Mouse (Mus musculus) hindbrain, embryonic 12.5 days (tissue): ENCODE measurements around the gene Tgfbr2. TPM values are rescaled to one million over a fixed set of nuclear protein-coding genes. Genes with fewer than 3 reads are reported as not detected.

Experiments
- ATAC-seq: fragments of 200-750 bp; cut with Nextera tagmentation; 2 replicates; pipeline ENCODE4 v1.8.0; 2017; ENCODE audit warnings: moderate TSS enrichment; ENCODE audit not compliant: low FRiP score
- H3K27ac ChIP-seq: fragments of 300-500 bp; sonication (generic); 2 replicates; pipeline ENCODE4 v1.5.1; 2016; ENCODE audit warnings: mild to moderate bottlenecking
- H3K27me3 ChIP-seq: fragments of 300-500 bp; sonication (generic); 2 replicates; pipeline ENCODE4 v1.6.1; 2016; ENCODE audit warnings: mild to moderate bottlenecking
- H3K36me3 ChIP-seq: fragments of 300-500 bp; sonication (generic); 2 replicates; pipeline ENCODE4 v1.6.1; 2016; ENCODE audit warnings: mild to moderate bottlenecking
- H3K4me1 ChIP-seq: fragments of 300-500 bp; sonication (generic); 2 replicates; pipeline ENCODE4 v1.6.1; 2016
- H3K4me2 ChIP-seq: fragments of 300-500 bp; sonication (generic); replicated peaks from 2 replicates; pipeline ENCODE4 v1.6.1; 2016; ENCODE audit warnings: mild to moderate bottlenecking
- H3K4me3 ChIP-seq: fragments of 300-500 bp; sonication (generic); 2 replicates; pipeline ENCODE4 v1.5.1; 2016; ENCODE audit warnings: mild to moderate bottlenecking
- H3K9ac ChIP-seq: fragments of 300-500 bp; sonication (generic); 2 replicates; pipeline ENCODE4 v1.6.1; 2016; ENCODE audit warnings: mild to moderate bottlenecking, moderate library complexity
- H3K9me3 ChIP-seq: fragments of 300-500 bp; sonication (generic); replicated peaks from 2 replicates; pipeline ENCODE4 v1.6.1; 2016; ENCODE audit warnings: mild to moderate bottlenecking
- WGBS: fragments of 180-500 bp; shearing (Covaris S2); methylation state at CpG from one replicate; pipeline ENCODE4 v1.1.7; 2016; 5-methylcytosine and 5-hydroxymethylcytosine counted together
- polyA plus RNA-seq: library from polyadenylated mRNA; unstranded; fragments of >200 nt; fragmentation: Nextera tagmentation; extraction: Ambion mirVana; gene quantifications from 2 replicates; pipeline ENCODE4 v1.2.1, GENCODE M21; 2016

Gene Tgfbr2
- polyA plus RNA-seq, 1 experiment from 2014 or later = 18.9 TPM

- ATAC-seq = no peak
- H3K9me3 ChIP-seq = no peaks in the 10 kb centered on the region
- H3K4me2 ChIP-seq = no peak overlapping the region
- 46% methylated on average over 8 of the region's 8 CpGs for WGBS
- H3K9ac ChIP-seq = no peak overlapping the region
- H3K27me3 ChIP-seq = no peaks in the 10 kb centered on the region
- no peak overlapping the region for H3K4me3 ChIP-seq
- H3K4me1 ChIP-seq = peaks cover 12% of the 10 kb centered on the region
- H3K36me3 ChIP-seq = no peaks in the 10 kb centered on the region
- peak overlapping the region; percentile 30; the same call in 1 of the 2 replicates for H3K27ac ChIP-seq
Observed at GRCm38 (mm10) chr9:116212915-116213619, 37.9 kb upstream of the Tgfbr2 start.

- no peak for ATAC-seq
- no peaks in the 10 kb centered on the region for H3K9me3 ChIP-seq
- no peak overlapping the region for H3K4me3 ChIP-seq
- no peaks in the 10 kb centered on the region for H3K36me3 ChIP-seq
- WGBS = 87% methylated on average over 12 of the region's 12 CpGs
- no peak overlapping the region for H3K4me2 ChIP-seq
- H3K27ac ChIP-seq = no peak overlapping the region
- peaks cover 12% of the 10 kb centered on the region for H3K4me1 ChIP-seq
- no peaks in the 10 kb centered on the region for H3K27me3 ChIP-seq
- no peak overlapping the region for H3K9ac ChIP-seq
Observed at GRCm38 (mm10) chr9:116212069-116212468, 36.9 kb upstream of the Tgfbr2 start.

- H3K36me3 ChIP-seq = no peaks in the 10 kb centered on the region
- no peak for ATAC-seq
- no peaks in the 10 kb centered on the region for H3K9me3 ChIP-seq
- 88% methylated on average over 16 of the region's 16 CpGs for WGBS
- H3K9ac ChIP-seq = no peak overlapping the region
- H3K4me1 ChIP-seq = peaks cover 7% of the 10 kb centered on the region
- no peak overlapping the region for H3K4me3 ChIP-seq
- H3K27ac ChIP-seq = no peak overlapping the region
- no peak overlapping the region for H3K4me2 ChIP-seq
- no peaks in the 10 kb centered on the region for H3K27me3 ChIP-seq
Observed at GRCm38 (mm10) chr9:116208169-116208904, 33.2 kb upstream of the Tgfbr2 start.

GRCm38 (mm10) chr9:116206901-116207300 lies 31.7 kb upstream of the Tgfbr2 start:
- WGBS = 72% methylated on average over 2 of the region's 2 CpGs
- Histone ChIP-seq H3K9ac (no peak overlapping the region), H3K4me1 (no peaks in the 10 kb centered on the region), H3K9me3 (no peaks in the 10 kb centered on the region), H3K4me3 (no peak overlapping the region), H3K36me3 (no peaks in the 10 kb centered on the region), H3K27me3 (no peaks in the 10 kb centered on the region), H3K4me2 (no peak overlapping the region), H3K27ac (no peak overlapping the region)
- no peak for ATAC-seq

- Histone ChIP-seq H3K9ac (no peak overlapping the region), H3K27me3 (no peaks in the 10 kb centered on the region), H3K27ac (no peak overlapping the region), H3K4me3 (no peak overlapping the region), H3K4me2 (no peak overlapping the region), H3K36me3 (no peaks in the 10 kb centered on the region), H3K9me3 (no peaks in the 10 kb centered on the region), H3K4me1 (peaks cover 6% of the 10 kb centered on the region; the same call in 1 of the 2 replicates)
- ATAC-seq = no peak
- WGBS = 91% methylated on average over 1 of the region's 1 CpGs
Observed at GRCm38 (mm10) chr9:116203675-116204074, 28.5 kb upstream of the Tgfbr2 start.

GRCm38 (mm10) chr9:116199127-116199526 lies 24.0 kb upstream of the Tgfbr2 start:
- H3K9ac ChIP-seq = no peak overlapping the region
- H3K4me3 ChIP-seq = no peak overlapping the region
- H3K36me3 ChIP-seq = no peaks in the 10 kb centered on the region
- no peaks in the 10 kb centered on the region for H3K27me3 ChIP-seq
- ATAC-seq = no peak
- no peak overlapping the region for H3K27ac ChIP-seq
- H3K4me1 ChIP-seq = peaks cover 13% of the 10 kb centered on the region; the same call in 1 of the 2 replicates
- WGBS = 62% methylated on average over 9 of the region's 9 CpGs
- H3K4me2 ChIP-seq = no peak overlapping the region
- no peaks in the 10 kb centered on the region for H3K9me3 ChIP-seq

GRCm38 (mm10) chr9:116198488-116198887 lies 23.3 kb upstream of the Tgfbr2 start:
- H3K27me3 ChIP-seq = no peaks in the 10 kb centered on the region
- H3K4me2 ChIP-seq = no peak overlapping the region
- no peaks in the 10 kb centered on the region for H3K36me3 ChIP-seq
- H3K4me1 ChIP-seq = peaks cover 13% of the 10 kb centered on the region; the same call in 1 of the 2 replicates
- 26% methylated on average over 9 of the region's 9 CpGs for WGBS
- H3K9me3 ChIP-seq = no peaks in the 10 kb centered on the region
- peak; percentile 61; the same call in 1 of the 2 replicates for ATAC-seq
- no peak overlapping the region for H3K4me3 ChIP-seq
- H3K9ac ChIP-seq = no peak overlapping the region
- no peak overlapping the region for H3K27ac ChIP-seq

GRCm38 (mm10) chr9:116197491-116198170 lies 22.5 kb upstream of the Tgfbr2 start:
- no peak for ATAC-seq
- H3K4me3 ChIP-seq = no peak overlapping the region
- no peaks in the 10 kb centered on the region for H3K9me3 ChIP-seq
- WGBS = 90% methylated on average over 11 of the region's 11 CpGs
- no peak overlapping the region for H3K4me2 ChIP-seq
- H3K27me3 ChIP-seq = no peaks in the 10 kb centered on the region
- no peaks in the 10 kb centered on the region for H3K36me3 ChIP-seq
- H3K9ac ChIP-seq = no peak overlapping the region
- peaks cover 13% of the 10 kb centered on the region; the same call in 1 of the 2 replicates for H3K4me1 ChIP-seq
- no peak overlapping the region for H3K27ac ChIP-seq

- H3K9ac ChIP-seq = no peak overlapping the region
- H3K4me2 ChIP-seq = no peak overlapping the region
- no peaks in the 10 kb centered on the region for H3K9me3 ChIP-seq
- no peaks in the 10 kb centered on the region for H3K36me3 ChIP-seq
- no peak overlapping the region for H3K27ac ChIP-seq
- peaks cover 8% of the 10 kb centered on the region; the same call in 1 of the 2 replicates for H3K4me1 ChIP-seq
- 79% methylated on average over 4 of the region's 4 CpGs for WGBS
- no peak overlapping the region for H3K4me3 ChIP-seq
- no peak for ATAC-seq
- H3K27me3 ChIP-seq = no peaks in the 10 kb centered on the region
Observed at GRCm38 (mm10) chr9:116193889-116194450, 18.8 kb upstream of the Tgfbr2 start.

- Histone ChIP-seq H3K27me3 (no peaks in the 10 kb centered on the region), H3K4me2 (no peak overlapping the region), H3K4me1 (peaks cover 5% of the 10 kb centered on the region; the same call in 1 of the 2 replicates), H3K4me3 (no peak overlapping the region), H3K27ac (no peak overlapping the region), H3K36me3 (no peaks in the 10 kb centered on the region), H3K9me3 (no peaks in the 10 kb centered on the region), H3K9ac (no peak overlapping the region)
- no peak for ATAC-seq
- WGBS = 93% methylated on average over 1 of the region's 1 CpGs
Observed at GRCm38 (mm10) chr9:116193535-116193881, 18.3 kb upstream of the Tgfbr2 start.

GRCm38 (mm10) chr9:116192826-116193534 lies 17.8 kb upstream of the Tgfbr2 start:
- no peak overlapping the region for H3K27ac ChIP-seq
- no peak overlapping the region for H3K4me2 ChIP-seq
- no peaks in the 10 kb centered on the region for H3K27me3 ChIP-seq
- no peaks in the 10 kb centered on the region for H3K9me3 ChIP-seq
- 96% methylated on average over 12 of the region's 12 CpGs for WGBS
- H3K4me3 ChIP-seq = no peak overlapping the region
- ATAC-seq = no peak
- H3K4me1 ChIP-seq = 0 out of 2 replicates have a peak, but pooled peaks cover 2% of the 10 kb centered on the region
- H3K9ac ChIP-seq = no peak overlapping the region
- H3K36me3 ChIP-seq = no peaks in the 10 kb centered on the region
